Mouse (Mus musculus) kidney, postnatal 0 days (tissue): ENCODE measurements at regions not wholly inside any gene's neighbourhood (a gene's known extent, or its start where the extent isn't known, plus 50 kb on each side); places are given as distances from the start of the nearest gene placed in this dataset.

ENCODE experiments used
- ATAC-seq: fragments of 200-750 bp; cut with Nextera tagmentation; replicated peaks from 2 replicates; pipeline ENCODE4 v1.8.0; 2017; ENCODE audit warnings: low read depth, moderate number of reproducible peaks, moderate TSS enrichment, moderate library complexity; ENCODE audit not compliant: low FRiP score
- DNase-seq: peaks from one replicate; pipeline ENCODE4 v3.0.0-alpha.2; 2016; ENCODE audit warnings: low spot score
- H3K27ac ChIP-seq: fragments of 300-500 bp; sonication (generic); 2 replicates; pipeline ENCODE4 v1.5.1; 2014; ENCODE audit warnings: mild to moderate bottlenecking
- H3K27me3 ChIP-seq: fragments of 300-500 bp; sonication (generic); 2 replicates; pipeline ENCODE4 v1.6.1; 2014; ENCODE audit warnings: low read length, mixed read lengths; ENCODE audit not compliant: insufficient read depth
- H3K36me3 ChIP-seq: fragments of 300-500 bp; sonication (generic); 2 replicates; pipeline ENCODE4 v1.6.1; 2014; ENCODE audit warnings: low read length, mixed read lengths; ENCODE audit not compliant: insufficient read depth
- H3K4me1 ChIP-seq: fragments of 300-500 bp; sonication (generic); replicated peaks from 2 replicates; pipeline ENCODE4 v1.6.1; 2014; ENCODE audit warnings: antibody characterized with exemption, low read length, mixed read lengths; ENCODE audit not compliant: insufficient read depth
- H3K4me2 ChIP-seq: fragments of 300-500 bp; sonication (generic); 2 replicates; pipeline ENCODE4 v1.6.1; 2014; ENCODE audit warnings: mild to moderate bottlenecking, low read length, moderate library complexity, mixed read lengths
- H3K4me3 ChIP-seq: fragments of 300-500 bp; sonication (generic); replicated peaks from 2 replicates; pipeline ENCODE4 v1.5.1; 2014; ENCODE audit warnings: low read depth, low read length
- H3K9ac ChIP-seq: fragments of 300-500 bp; sonication (generic); 2 replicates; pipeline ENCODE4 v1.6.1; 2014; ENCODE audit warnings: low read depth, low read length
- H3K9me3 ChIP-seq: fragments of 300-500 bp; sonication (generic); replicated peaks from 2 replicates; pipeline ENCODE4 v1.6.1; 2016; ENCODE audit warnings: low read length, inconsistent platforms, mixed read lengths
- CTCF ChIP-seq: IDR thresholded peaks from 2 replicates; pipeline ENCODE4 v1.5.1; 2016; ENCODE audit warnings: antibody characterized with exemption, low read depth, mild to moderate bottlenecking, moderate library complexity
- whole genome bisulfite sequencing: fragments of 180-500 bp; shearing (Covaris S2); extraction: QIAGEN DNeasy Blood & Tissue Kit; methylation state at CpG from one replicate; pipeline ENCODE4 v1.1.7; 2014; 5-methylcytosine and 5-hydroxymethylcytosine counted together

DNA sequence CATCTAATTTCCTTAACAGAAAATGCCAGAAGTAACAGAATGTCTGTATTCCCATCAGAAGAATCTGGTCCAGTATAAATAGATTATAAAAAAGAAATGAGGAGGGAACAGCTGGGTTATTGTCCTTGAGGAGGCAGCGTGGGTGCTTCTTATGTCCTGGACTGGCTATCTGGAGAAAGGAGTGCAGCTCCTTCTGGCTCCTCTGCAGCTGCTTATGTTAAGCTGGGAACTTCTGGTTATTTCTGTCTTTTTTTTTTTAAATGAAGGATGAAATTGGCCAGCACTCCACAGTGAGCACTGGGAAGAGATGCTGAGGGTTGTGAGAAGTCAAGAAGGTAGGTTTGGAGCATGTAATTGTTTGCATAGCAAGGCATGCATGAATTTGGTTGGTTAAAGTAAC lies 441.5 kb downstream of the Ebf1 start:
- no peaks in the 10 kb centered on the region for H3K36me3 ChIP-seq
- H3K27me3 ChIP-seq: no peaks in the 10 kb centered on the region
- no peak overlapping the region for H3K9ac ChIP-seq
- H3K4me2 ChIP-seq: no peak overlapping the region
- WGBS: 81% methylated on average over 1 of the region's 1 CpGs
- TF ChIP-seq CTCF: no peak
- no peak overlapping the region for H3K27ac ChIP-seq
- ATAC-seq (no peak), DNase-seq (no peak)
- H3K4me1 ChIP-seq: no peaks in the 10 kb centered on the region
- no peak overlapping the region for H3K4me3 ChIP-seq
- H3K9me3 ChIP-seq: no peaks in the 10 kb centered on the region

DNA sequence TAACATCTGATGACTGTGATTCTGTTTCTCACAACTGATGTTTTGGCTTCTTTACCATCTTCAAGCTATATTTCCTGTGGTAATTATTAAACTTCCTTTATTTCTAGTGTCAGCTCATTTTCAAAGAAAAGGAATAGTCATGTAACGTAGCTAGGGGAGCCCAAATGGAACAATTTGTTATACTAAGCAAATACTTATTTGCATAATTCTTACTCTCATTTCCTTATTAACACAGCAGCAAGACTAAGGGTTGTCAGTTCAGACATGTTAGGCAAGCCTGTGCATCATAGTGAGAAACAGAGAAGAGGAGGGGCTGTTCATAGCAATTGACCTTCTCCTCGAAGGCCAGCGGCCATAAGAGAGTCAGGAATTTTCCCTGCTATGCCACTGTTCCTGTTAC lies 449.5 kb downstream of the Ebf1 start:
- WGBS: 74% methylated on average over 3 of the region's 3 CpGs
- Histone ChIP-seq H3K4me2 (no peak overlapping the region), H3K4me1 (no peaks in the 10 kb centered on the region), H3K9ac (no peak overlapping the region), H3K4me3 (no peak overlapping the region), H3K27ac (no peak overlapping the region), H3K27me3 (no peaks in the 10 kb centered on the region), H3K9me3 (no peaks in the 10 kb centered on the region), H3K36me3 (no peaks in the 10 kb centered on the region)
- DNase-seq (no peak), ATAC-seq (no peak)
- no peak for TF ChIP-seq CTCF

DNA sequence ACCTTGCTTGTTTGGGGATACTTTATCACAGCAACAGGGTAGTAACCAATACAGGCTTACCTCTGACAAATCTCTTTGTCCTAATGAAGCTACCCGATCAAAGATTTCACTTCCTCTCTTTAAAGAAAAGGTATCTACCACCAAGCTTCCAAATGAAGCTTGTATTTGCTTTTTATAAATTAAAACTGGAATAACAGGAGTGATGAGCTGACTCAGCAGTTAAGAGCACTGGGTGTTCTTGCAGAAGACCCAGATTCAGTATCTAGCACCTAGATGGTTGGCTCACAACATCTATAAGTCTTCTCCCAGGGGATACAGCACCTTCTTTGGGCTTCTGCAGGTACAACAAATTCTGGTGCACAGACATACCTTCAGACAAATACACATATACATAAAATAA lies 453.2 kb downstream of the Ebf1 start:
- Histone ChIP-seq H3K27ac (no peak overlapping the region), H3K4me1 (no peaks in the 10 kb centered on the region), H3K36me3 (no peaks in the 10 kb centered on the region), H3K9ac (no peak overlapping the region), H3K9me3 (no peaks in the 10 kb centered on the region), H3K4me3 (no peak overlapping the region), H3K4me2 (no peak overlapping the region), H3K27me3 (no peaks in the 10 kb centered on the region)
- WGBS: 77% methylated on average over 1 of the region's 1 CpGs
- no peak for TF ChIP-seq CTCF
- no peak for DNase-seq
- no peak for ATAC-seq

DNA sequence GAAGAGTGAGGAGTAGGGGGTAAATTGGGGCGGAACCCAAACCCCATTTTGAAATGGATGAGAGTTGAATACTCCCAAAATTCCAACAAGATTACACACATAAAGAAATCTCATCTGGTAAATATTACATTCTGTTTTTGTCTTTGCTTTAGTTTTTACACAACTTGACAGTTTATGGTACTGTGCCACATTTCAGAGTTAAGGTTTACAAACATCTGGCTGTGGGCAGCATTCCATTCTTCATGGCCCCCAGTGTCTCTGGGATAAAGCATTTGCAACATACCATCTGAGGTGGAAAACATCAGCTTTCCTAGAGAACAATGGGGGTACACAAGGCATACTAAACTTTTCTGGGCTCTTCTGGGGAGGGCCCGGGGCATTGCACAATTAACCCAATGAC lies 454.1 kb downstream of the Ebf1 start:
- Histone ChIP-seq H3K27ac (no peak overlapping the region), H3K4me3 (no peak overlapping the region), H3K36me3 (no peaks in the 10 kb centered on the region), H3K9me3 (no peaks in the 10 kb centered on the region), H3K27me3 (no peaks in the 10 kb centered on the region), H3K4me2 (no peak overlapping the region), H3K4me1 (no peaks in the 10 kb centered on the region), H3K9ac (no peak overlapping the region)
- no peak for ATAC-seq
- no peak for TF ChIP-seq CTCF
- DNase-seq: no peak
- WGBS: 93% methylated on average over 2 of the region's 2 CpGs

DNA sequence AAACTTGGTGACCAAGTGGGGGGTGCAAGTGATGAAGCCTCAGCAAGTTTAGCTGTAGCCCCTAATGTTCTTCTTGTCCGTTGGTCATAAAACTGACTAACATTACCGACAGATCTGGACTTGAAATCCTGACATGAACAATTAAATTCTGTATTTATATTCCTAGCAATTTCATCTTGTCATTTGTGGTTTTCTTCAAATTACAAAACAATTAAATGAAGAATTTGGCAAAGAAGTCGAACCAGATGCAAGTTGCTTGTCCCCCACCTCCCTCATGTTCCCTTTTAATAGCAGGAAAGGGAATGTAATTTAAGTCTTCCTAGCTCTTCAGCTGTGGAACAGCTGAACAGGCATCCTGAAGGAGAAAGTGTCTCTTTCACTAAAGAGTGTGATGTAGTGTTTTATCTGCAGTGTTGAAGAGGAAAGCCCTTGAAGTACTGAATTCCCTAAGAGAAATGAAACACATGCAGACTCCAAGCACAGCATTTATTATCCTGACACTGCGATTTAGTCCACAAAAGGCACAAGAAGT lies 467.5 kb downstream of the Ebf1 start:
- no peak overlapping the region for H3K4me3 ChIP-seq
- no peaks in the 10 kb centered on the region for H3K4me1 ChIP-seq
- H3K9ac ChIP-seq: no peak overlapping the region
- 43% methylated on average over 4 of the region's 4 CpGs for WGBS
- H3K4me2 ChIP-seq: no peak overlapping the region
- DNase-seq: peak; percentile 88
- no peaks in the 10 kb centered on the region for H3K9me3 ChIP-seq
- H3K27me3 ChIP-seq: no peaks in the 10 kb centered on the region
- TF ChIP-seq CTCF: no peak
- no peak overlapping the region for H3K27ac ChIP-seq
- no peak for ATAC-seq
- H3K36me3 ChIP-seq: no peaks in the 10 kb centered on the region

DNA sequence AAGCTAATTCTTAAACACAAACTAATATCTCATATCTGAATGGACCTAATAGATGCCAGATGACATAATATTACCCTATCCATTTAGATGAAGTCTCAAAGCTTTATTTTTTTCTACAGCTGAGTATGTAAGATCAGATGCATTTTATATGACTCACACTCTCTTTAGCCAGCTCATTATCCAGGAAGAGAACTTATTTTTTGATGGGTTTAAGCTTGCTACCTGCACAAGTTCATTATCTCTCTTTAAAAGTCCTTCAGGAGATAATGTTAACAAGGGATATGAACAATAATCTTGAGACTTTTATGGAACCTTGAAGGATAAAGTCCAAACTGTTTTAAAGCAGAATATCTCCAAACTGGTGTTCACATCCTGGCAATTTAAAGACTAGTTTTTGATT lies 468.0 kb downstream of the Ebf1 start:
- Histone ChIP-seq H3K4me2 (no peak overlapping the region), H3K4me3 (no peak overlapping the region), H3K9ac (no peak overlapping the region), H3K36me3 (no peaks in the 10 kb centered on the region), H3K27me3 (no peaks in the 10 kb centered on the region), H3K27ac (no peak overlapping the region), H3K4me1 (no peaks in the 10 kb centered on the region), H3K9me3 (no peaks in the 10 kb centered on the region)
- ATAC-seq: no peak
- TF ChIP-seq CTCF: no peak
- no peak for DNase-seq

DNA sequence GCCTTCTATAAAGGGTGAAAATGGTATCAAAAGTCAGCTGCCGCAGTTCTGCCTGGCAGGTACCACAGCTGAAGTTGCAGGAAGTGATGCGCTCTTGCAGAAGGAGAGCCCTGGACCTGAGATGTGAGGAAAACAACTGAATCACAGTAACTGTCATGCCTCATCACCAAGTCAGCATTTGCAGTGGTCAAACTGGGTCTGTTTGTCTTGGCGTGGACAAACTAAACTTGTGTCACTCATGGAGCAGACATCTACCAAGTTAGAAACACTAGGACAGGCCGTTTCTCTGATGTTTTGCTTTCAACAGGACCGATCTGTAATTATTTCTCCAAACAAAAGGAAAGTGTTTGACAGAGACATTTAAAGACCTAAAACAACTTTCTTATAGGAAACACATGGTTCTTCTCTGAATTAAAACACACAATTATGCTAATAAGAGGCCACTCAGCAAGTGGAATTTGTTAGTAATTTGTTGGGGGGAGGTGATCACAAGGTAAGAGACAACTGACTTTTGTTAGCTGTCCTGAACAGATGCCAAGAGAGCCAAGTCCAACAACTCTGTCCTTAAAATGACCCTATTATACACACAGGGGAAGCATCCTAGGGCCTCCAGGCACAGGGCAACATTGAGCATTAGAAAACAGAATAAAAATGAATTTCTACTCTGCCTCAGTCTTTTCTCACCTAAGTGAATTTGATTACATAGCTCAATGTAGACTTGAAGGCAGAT lies 470.2 kb downstream of the Ebf1 start:
- Histone ChIP-seq H3K36me3 (no peaks in the 10 kb centered on the region), H3K9ac (no peak overlapping the region), H3K4me1 (no peaks in the 10 kb centered on the region), H3K4me3 (no peak overlapping the region), H3K27ac (no peak overlapping the region), H3K4me2 (no peak overlapping the region), H3K27me3 (no peaks in the 10 kb centered on the region), H3K9me3 (no peaks in the 10 kb centered on the region)
- DNase-seq (peak; percentile 48), ATAC-seq (no peak)
- WGBS: 59% methylated on average over 5 of the region's 5 CpGs
- TF ChIP-seq CTCF: no peak
